Mouse (Mus musculus): ENCODE data around the gene Nol10. TPM values are rescaled to one million over a fixed set of nuclear protein-coding genes. Genes with fewer than 3 reads are reported as not detected.
"Not testable (repeated sequence)": the region's sequence is repeated elsewhere in the genome, so short reads cannot be mapped to it uniquely, and the experiment has no call there.

The Nol10 gene
- polyA plus RNA-seq, 1 experiment from 2014 or later: 36.1 TPM

DNA sequence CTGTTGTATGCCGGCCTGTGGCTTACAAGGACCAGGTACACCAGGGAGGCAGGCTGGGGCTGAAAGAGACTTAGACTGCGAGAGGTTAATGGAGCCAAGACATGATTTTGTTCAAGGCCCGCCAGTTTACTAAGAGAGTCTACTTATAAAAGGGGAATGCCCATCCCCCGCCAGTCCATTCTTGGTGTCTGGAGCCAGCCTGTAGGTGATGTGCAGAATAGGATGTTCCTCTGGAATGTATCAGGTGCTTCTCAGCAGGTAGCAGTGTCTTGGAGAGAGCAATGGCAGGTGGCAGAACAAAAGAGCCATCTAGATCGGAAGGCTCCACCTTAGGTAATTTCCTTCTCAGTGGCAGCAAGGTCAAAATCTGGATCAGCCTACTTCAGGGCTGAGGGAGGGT, 116.3 kb downstream of the Nol10 start:
- 85% methylated on average over 5 of the region's 5 CpGs for WGBS

GRCm38 (mm10) chr12:17466791-17467190, 118.5 kb downstream of the Nol10 start:
- H3K27me3 ChIP-seq (ENCODE audit: control insufficient read depth, insufficient read depth, low read length): no peaks in the 10 kb centered on the region
- no peak overlapping the region for H3K27ac ChIP-seq (ENCODE audit: low read depth, low read length)
- ATAC-seq (replicated peaks; ENCODE audit: low FRiP score) (no peak), DNase-seq (ENCODE audit: low spot score) (no peak)
- no peaks in the 10 kb centered on the region for H3K4me1 ChIP-seq (replicated peaks; ENCODE audit: control insufficient read depth, insufficient read depth, low read length)
- no peak overlapping the region for H3K9ac ChIP-seq (ENCODE audit: low read length)
- 94% methylated on average over 4 of the region's 4 CpGs for WGBS
- H3K4me2 ChIP-seq (ENCODE audit: low read depth, low read length, severe bottlenecking): no peak overlapping the region
- no peaks in the 10 kb centered on the region for H3K36me3 ChIP-seq (ENCODE audit: control insufficient read depth, insufficient read depth, low read length)
- no peaks in the 10 kb centered on the region for H3K9me3 ChIP-seq (ENCODE audit: control insufficient read depth, low read length)
- H3K4me3 ChIP-seq (ENCODE audit: low read depth, low read length): no peak overlapping the region

More for the DNA sequence above, 116.3 kb downstream of the Nol10 start:
- H3K4me2 ChIP-seq (ENCODE audit: low read depth, low read length, severe bottlenecking); H3K9me3 ChIP-seq (ENCODE audit: control insufficient read depth, low read length); H3K36me3 ChIP-seq (ENCODE audit: control insufficient read depth, insufficient read depth, low read length); H3K9ac ChIP-seq (ENCODE audit: low read length); H3K27me3 ChIP-seq (ENCODE audit: control insufficient read depth, insufficient read depth, low read length); H3K4me1 ChIP-seq (replicated peaks; ENCODE audit: control insufficient read depth, insufficient read depth, low read length); H3K27ac ChIP-seq (ENCODE audit: low read depth, low read length); ATAC-seq (replicated peaks; ENCODE audit: low FRiP score); H3K4me3 ChIP-seq (ENCODE audit: low read depth, low read length): not testable (repeated sequence)
- DNase-seq (ENCODE audit: low spot score): peak; percentile 5

DNA sequence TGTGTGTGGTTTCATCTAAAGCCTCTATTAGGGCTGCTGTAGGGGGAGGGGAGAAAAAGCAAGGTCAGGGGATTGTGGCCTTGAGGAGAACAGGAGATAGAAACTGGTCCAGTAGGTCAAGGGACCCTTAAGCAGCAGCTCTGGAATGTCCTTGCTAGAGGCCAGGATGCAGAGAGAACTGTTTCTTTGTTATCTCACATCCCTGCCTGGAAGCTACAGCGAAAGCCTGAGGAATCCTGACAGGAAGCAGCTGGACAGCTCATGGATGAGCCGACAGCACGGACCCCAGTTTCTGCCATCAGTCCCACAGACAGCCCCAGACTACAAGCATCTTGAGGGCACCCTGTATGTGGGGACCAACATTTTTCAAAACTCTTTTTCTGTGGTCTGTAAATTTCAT, 120.1 kb downstream of the Nol10 start:
- DNase-seq (ENCODE audit: low spot score): peak; percentile 29
- no peak for ATAC-seq (replicated peaks; ENCODE audit: low FRiP score)
- H3K36me3 ChIP-seq (ENCODE audit: control insufficient read depth, insufficient read depth, low read length): no peaks in the 10 kb centered on the region
- 61% methylated on average over 3 of the region's 3 CpGs for WGBS
- H3K4me3 ChIP-seq (ENCODE audit: low read depth, low read length): no peak overlapping the region
- H3K4me2 ChIP-seq (ENCODE audit: low read depth, low read length, severe bottlenecking): no peak overlapping the region
- H3K27me3 ChIP-seq (ENCODE audit: control insufficient read depth, insufficient read depth, low read length): no peaks in the 10 kb centered on the region
- no peaks in the 10 kb centered on the region for H3K9me3 ChIP-seq (ENCODE audit: control insufficient read depth, low read length)
- no peak overlapping the region for H3K9ac ChIP-seq (ENCODE audit: low read length)
- H3K27ac ChIP-seq (ENCODE audit: low read depth, low read length): no peak overlapping the region
- H3K4me1 ChIP-seq (replicated peaks; ENCODE audit: control insufficient read depth, insufficient read depth, low read length): no peaks in the 10 kb centered on the region

DNA sequence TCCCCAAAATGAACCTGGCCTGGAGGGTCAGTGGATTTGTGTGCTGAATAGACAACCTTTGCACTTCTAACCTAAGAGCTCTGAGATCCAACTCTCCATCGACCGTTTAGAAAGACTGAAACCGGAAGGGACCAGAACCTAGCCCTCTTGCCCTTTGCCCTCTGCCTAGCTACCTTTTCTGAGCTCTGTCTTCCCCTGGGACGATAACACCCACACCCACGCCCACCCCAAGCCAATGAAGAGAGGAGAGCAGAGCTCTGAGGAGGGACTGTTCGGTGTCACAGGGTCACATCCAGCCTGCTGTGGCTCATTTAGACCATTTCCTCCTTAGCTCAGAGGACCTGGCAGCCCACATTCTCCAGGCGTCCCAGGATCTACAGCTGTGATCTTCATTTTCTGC, 121.6 kb downstream of the Nol10 start:
- Histone ChIP-seq H3K27me3 (ENCODE audit: control insufficient read depth, insufficient read depth, low read length) (no peaks in the 10 kb centered on the region), H3K4me2 (ENCODE audit: low read depth, low read length, severe bottlenecking) (no peak overlapping the region), H3K9ac (ENCODE audit: low read length) (no peak overlapping the region), H3K36me3 (ENCODE audit: control insufficient read depth, insufficient read depth, low read length) (no peaks in the 10 kb centered on the region), H3K4me1 (replicated peaks; ENCODE audit: control insufficient read depth, insufficient read depth, low read length) (no peaks in the 10 kb centered on the region), H3K4me3 (ENCODE audit: low read depth, low read length) (no peak overlapping the region), H3K27ac (ENCODE audit: low read depth, low read length) (no peak overlapping the region), H3K9me3 (ENCODE audit: control insufficient read depth, low read length) (no peaks in the 10 kb centered on the region)
- DNase-seq (ENCODE audit: low spot score) (peak; percentile 34), ATAC-seq (replicated peaks; ENCODE audit: low FRiP score) (no peak)
- 79% methylated on average over 7 of the region's 7 CpGs for WGBS

- H3K27ac ChIP-seq (ENCODE audit: low read depth, low read length); H3K4me1 ChIP-seq (replicated peaks; ENCODE audit: control insufficient read depth, insufficient read depth, low read length); H3K4me2 ChIP-seq (ENCODE audit: low read depth, low read length, severe bottlenecking); H3K27me3 ChIP-seq (ENCODE audit: control insufficient read depth, insufficient read depth, low read length); ATAC-seq (replicated peaks; ENCODE audit: low FRiP score); H3K9me3 ChIP-seq (ENCODE audit: control insufficient read depth, low read length); H3K9ac ChIP-seq (ENCODE audit: low read length); DNase-seq (ENCODE audit: low spot score); H3K36me3 ChIP-seq (ENCODE audit: control insufficient read depth, insufficient read depth, low read length); H3K4me3 ChIP-seq (ENCODE audit: low read depth, low read length): not testable (repeated sequence)
Measured at GRCm38 (mm10) chr12:17470528-17470927, 122.3 kb downstream of the Nol10 start.

GRCm38 (mm10) chr12:17471405-17471804, 123.1 kb downstream of the Nol10 start:
- Histone ChIP-seq H3K27me3 (ENCODE audit: control insufficient read depth, insufficient read depth, low read length) (no peaks in the 10 kb centered on the region), H3K27ac (ENCODE audit: low read depth, low read length) (no peak overlapping the region), H3K36me3 (ENCODE audit: control insufficient read depth, insufficient read depth, low read length) (no peaks in the 10 kb centered on the region), H3K4me2 (ENCODE audit: low read depth, low read length, severe bottlenecking) (no peak overlapping the region), H3K9ac (ENCODE audit: low read length) (no peak overlapping the region), H3K9me3 (ENCODE audit: control insufficient read depth, low read length) (no peaks in the 10 kb centered on the region), H3K4me3 (ENCODE audit: low read depth, low read length) (no peak overlapping the region), H3K4me1 (replicated peaks; ENCODE audit: control insufficient read depth, insufficient read depth, low read length) (no peaks in the 10 kb centered on the region)
- ATAC-seq (replicated peaks; ENCODE audit: low FRiP score) (no peak), DNase-seq (ENCODE audit: low spot score) (no peak)
- 90% methylated on average over 1 of the region's 1 CpGs for WGBS

- Histone ChIP-seq H3K9me3 (ENCODE audit: control insufficient read depth, low read length) (no peaks in the 10 kb centered on the region), H3K4me3 (ENCODE audit: low read depth, low read length) (no peak overlapping the region), H3K27me3 (ENCODE audit: control insufficient read depth, insufficient read depth, low read length) (no peaks in the 10 kb centered on the region), H3K4me1 (replicated peaks; ENCODE audit: control insufficient read depth, insufficient read depth, low read length) (no peaks in the 10 kb centered on the region), H3K9ac (ENCODE audit: low read length) (no peak overlapping the region), H3K27ac (ENCODE audit: low read depth, low read length) (no peak overlapping the region), H3K36me3 (ENCODE audit: control insufficient read depth, insufficient read depth, low read length) (no peaks in the 10 kb centered on the region), H3K4me2 (ENCODE audit: low read depth, low read length, severe bottlenecking) (no peak overlapping the region)
- 90% methylated on average over 3 of the region's 3 CpGs for WGBS
- ATAC-seq (replicated peaks; ENCODE audit: low FRiP score): no peak
- DNase-seq (ENCODE audit: low spot score): peak; percentile 33
Measured at GRCm38 (mm10) chr12:17473128-17473527, 124.9 kb downstream of the Nol10 start.

DNA sequence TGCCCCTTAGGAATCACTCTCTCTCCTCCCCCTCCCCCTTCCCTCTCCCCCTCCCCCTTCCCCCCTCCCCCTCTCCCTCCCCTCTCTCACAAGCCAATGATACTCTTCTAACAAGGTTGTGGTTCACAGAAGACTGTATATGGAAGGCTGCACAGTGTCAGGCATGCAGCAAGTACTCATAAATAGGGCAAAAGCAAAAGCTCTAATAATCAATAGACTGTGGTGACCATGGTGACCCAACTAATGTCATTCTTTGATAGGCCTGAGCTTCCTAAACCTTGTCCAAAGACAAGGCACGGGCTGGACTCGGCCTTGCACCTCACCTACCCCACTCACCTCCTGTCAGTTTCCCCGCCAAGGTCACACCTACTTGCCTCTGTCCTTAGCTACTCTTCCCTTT, 125.6 kb downstream of the Nol10 start:
- ATAC-seq (replicated peaks; ENCODE audit: low FRiP score) (no peak), DNase-seq (ENCODE audit: low spot score) (peak; percentile 16)
- no peak overlapping the region for H3K9ac ChIP-seq (ENCODE audit: low read length)
- no peaks in the 10 kb centered on the region for H3K4me1 ChIP-seq (replicated peaks; ENCODE audit: control insufficient read depth, insufficient read depth, low read length)
- H3K4me2 ChIP-seq (ENCODE audit: low read depth, low read length, severe bottlenecking): no peak overlapping the region
- no peak overlapping the region for H3K27ac ChIP-seq (ENCODE audit: low read depth, low read length)
- H3K36me3 ChIP-seq (ENCODE audit: control insufficient read depth, insufficient read depth, low read length): no peaks in the 10 kb centered on the region
- no peaks in the 10 kb centered on the region for H3K9me3 ChIP-seq (ENCODE audit: control insufficient read depth, low read length)
- no peaks in the 10 kb centered on the region for H3K27me3 ChIP-seq (ENCODE audit: control insufficient read depth, insufficient read depth, low read length)
- H3K4me3 ChIP-seq (ENCODE audit: low read depth, low read length): no peak overlapping the region
- WGBS: 85% methylated on average over 3 of the region's 3 CpGs

- DNase-seq (ENCODE audit: low spot score): peak; percentile 41
- Histone ChIP-seq H3K36me3 (ENCODE audit: control insufficient read depth, insufficient read depth, low read length) (no peaks in the 10 kb centered on the region), H3K27ac (ENCODE audit: low read depth, low read length) (no peak overlapping the region), H3K9me3 (ENCODE audit: control insufficient read depth, low read length) (no peaks in the 10 kb centered on the region), H3K9ac (ENCODE audit: low read length) (no peak overlapping the region), H3K4me3 (ENCODE audit: low read depth, low read length) (no peak overlapping the region), H3K27me3 (ENCODE audit: control insufficient read depth, insufficient read depth, low read length) (no peaks in the 10 kb centered on the region), H3K4me2 (ENCODE audit: low read depth, low read length, severe bottlenecking) (no peak overlapping the region), H3K4me1 (replicated peaks; ENCODE audit: control insufficient read depth, insufficient read depth, low read length) (no peaks in the 10 kb centered on the region)
- WGBS: 78% methylated on average over 4 of the region's 4 CpGs
- no peak for ATAC-seq (replicated peaks; ENCODE audit: low FRiP score)
Measured at GRCm38 (mm10) chr12:17474681-17475080, 126.4 kb downstream of the Nol10 start.

Data from forebrain, embryonic 11.5 days (tissue).